Mouse (Mus musculus) urinary bladder, adult 18-20 months (tissue): Measurements from ENCODE around the gene Mmaa.

Experiments used
- DNase-seq, 2 experiments: peaks; one replicate each; pipeline ENCODE4 v3.0.0; 2022; ENCODE audit warnings: low spot score in 2 of 2, mixed read lengths in 2 of 2

Mmaa gene

DNA sequence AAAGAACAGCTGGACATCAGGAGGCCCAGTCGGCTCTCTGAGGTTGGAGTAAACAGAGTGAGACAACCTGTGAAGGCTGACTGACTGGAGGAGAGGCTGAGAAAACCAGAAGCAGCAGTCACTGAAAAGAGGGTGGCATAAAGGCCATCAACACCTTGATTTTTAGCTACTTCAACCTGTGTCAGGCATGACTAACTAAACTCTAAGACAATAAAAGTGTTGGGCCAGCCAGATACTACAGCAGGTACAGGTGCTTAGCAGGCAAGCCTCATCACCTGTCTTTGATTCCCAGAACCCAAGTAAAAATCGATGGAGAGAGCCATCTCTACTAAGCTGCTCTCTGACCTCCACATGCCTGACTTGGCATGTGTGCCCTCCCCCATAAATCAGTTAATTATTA, 6.1 kb downstream of the Mmaa start:
- DNase-seq, result no peak

GRCm38 (mm10) chr8:79288250-79288649, 6.5 kb downstream of the Mmaa start:
- no peak for DNase-seq

DNA sequence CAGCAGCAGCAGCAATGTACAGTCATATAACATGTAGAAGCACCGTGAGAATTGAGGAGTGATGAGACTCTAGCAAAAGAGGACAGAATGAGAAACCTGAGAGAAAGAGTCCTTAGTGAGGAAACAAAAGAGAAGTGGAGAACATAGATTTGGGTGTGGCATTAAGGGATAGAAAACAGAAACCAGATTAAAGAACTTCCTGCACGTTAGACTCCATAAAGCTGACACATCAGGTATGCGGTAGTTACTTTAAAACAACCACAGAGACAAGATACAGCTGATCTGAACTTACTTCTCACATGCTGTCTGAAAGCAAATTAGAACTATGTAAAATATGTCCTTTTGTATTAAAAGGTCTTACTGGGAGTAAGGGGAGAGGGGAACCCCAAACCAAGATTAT, 8.3 kb downstream of the Mmaa start:
- DNase-seq, result no peak

DNA sequence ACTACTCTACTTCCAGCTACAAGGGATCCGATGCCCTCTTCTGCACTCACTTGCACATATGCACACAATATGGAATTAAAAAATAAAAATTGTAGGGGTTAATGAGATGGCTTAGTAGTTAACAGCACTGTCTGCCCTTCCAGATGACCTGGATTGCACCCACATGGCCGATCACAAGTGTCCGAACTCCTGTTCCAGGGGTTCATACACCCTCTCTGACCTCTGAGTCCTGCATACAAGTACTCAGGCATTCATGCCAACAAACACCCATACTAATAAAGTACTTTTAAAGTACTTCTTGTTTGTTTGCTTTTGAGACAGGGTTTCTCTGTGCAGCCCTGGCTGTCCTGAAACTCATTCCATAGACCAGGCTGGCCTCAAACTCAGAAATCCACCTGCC, 10.1 kb downstream of the Mmaa start:
- DNase-seq, result no peak

DNA sequence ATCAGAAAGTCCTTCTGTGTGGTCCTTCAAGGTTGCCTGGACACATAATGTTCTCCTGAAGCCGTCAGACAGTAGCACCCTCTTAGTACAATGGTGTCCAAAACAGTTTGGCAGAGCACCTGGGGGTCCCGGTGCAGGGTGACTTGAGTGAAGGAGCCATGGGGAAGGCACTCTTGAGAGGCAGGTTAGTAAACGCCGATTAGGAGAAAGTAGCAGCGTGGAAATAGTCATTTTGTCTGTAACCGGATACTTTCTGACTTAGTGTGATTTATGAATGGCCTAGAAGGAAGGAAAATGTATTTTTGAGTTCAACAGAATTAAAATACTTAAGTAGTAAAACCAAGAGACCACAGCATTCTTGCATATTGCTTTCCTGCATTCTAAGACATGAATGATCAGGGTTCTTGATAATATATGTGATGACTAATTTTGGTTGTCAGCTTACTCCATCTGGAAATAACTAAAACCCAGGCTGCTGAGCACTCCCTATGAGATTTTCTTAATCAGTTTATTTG, 13.3 kb downstream of the Mmaa start:
- no peak for DNase-seq

- DNase-seq, result no peak
Measured at GRCm38 (mm10) chr8:79277264-79277870, 17.4 kb downstream of the Mmaa start.

DNA sequence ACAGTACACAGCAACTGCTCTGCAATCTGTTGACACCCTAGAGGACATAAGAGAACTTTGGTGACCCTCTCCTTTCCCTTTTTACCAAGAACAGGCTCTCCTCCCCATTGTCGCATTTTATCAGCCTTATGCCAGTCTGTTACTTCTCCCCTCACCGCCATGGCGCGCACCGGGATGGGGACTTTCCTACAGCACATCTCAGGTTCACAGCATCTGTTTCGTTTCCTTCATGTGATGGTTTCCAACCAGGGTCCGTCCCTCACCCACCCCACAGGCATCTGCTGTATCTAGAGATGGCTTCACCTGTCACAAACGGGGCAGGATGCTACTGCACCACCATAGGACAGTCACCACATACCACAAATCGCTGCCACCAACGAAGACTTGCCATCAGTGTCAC, 19.8 kb downstream of the Mmaa start:
- DNase-seq, result no peak

- no peak for DNase-seq
Measured at GRCm38 (mm10) chr8:79273776-79274175, 21.0 kb downstream of the Mmaa start.

- DNase-seq, result no peak
Measured at GRCm38 (mm10) chr8:79272676-79273075, 22.1 kb downstream of the Mmaa start.

DNA sequence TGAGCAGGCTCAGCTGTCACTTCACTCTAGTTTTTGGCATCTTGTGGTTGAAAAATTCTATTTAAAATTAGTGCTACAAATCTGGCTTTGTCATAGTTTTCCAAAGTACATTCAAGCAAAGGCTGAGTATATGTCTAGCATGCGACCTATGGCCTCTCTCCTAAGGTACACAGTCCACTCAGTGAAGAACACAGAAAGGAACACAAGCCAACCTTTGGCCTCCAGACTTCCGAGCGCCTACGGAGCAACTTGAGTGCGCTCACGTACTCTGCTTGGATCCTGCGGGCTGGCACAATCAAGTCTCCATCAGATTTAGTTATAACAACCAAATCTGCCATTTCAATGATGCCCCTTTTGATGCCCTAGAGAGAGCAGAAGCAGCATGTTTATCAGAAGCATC, 25.8 kb downstream of the Mmaa start:
- no peak for DNase-seq

DNA sequence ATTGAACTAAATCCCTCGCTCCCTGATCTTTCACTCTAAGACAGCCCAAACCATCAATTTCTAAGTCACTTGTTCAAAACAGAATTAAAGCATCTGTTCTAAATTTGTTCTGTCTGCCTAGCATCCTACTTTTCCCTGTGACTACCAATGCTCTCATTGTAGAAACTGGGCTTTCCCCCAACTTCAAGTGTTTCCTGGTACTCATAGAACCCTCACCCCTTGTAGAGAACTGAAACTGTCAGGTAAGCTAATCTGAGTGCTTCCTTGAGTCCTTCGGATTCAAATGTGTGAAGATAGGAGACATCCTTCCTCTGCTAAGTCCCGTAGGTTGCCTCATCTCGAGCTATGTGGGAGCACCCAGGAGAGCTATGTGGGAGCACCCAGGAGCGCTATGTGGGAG, 32.8 kb downstream of the Mmaa start:
- DNase-seq, result no peak

DNA sequence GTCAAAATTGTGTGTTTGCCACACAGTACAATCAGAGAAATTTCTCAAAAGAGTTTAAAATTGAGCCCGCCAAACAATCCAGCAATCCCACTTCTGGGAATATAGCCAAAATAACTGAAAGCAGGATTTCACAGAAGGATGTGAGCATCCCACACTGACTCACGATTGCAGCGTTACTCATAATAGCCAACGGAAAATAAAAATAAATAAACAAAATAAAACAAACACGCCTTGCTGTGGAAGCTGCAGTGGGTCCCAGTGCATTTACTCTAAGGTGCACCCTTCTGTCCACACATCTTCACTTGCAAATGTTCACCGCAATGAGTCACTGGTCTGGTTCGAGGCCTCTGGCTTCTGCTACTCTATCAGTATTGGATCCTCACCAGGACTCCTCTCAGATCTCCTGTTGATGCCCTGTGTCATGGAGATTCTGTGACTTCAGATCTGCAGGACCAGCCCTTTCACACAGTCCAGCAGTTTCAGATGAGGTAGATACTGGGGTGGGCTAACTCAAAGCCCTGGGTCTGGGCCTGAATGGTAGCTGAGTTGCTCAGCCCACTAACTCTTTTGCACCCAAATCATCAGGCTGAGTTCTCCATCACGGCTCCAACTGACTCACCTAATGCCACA, 38.5 kb downstream of the Mmaa start:
- no peak for DNase-seq

DNA sequence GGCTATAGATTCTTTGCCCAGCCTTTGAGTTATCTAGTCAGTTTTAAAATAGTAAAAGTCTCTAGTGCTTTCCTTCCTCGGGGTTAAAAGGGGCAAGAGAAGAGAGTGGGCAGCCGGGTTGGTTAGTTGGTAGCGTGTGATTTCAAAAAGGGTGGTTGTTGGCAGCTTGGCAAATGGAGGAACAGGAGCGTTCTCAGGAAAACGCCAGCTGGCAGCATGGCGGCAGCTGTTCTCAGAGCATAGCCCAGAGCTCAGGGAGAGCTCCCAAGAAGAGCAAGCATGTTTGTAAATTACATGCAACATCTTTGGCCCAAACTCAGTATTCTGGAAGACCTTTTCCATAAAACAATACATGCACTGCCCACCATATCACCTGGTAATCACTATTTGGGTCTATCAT, 41.0 kb downstream of the Mmaa start:
- DNase-seq, result no peak

GRCm38 (mm10) chr8:79248470-79248869, 46.3 kb downstream of the Mmaa start, which contains the start of gene 1700011L22Rik:
Gene 1700011L22Rik, minus strand, starts transcription at chr8:79248570.
- DNase-seq, result no peak

- no peak for DNase-seq
Measured at GRCm38 (mm10) chr8:79243422-79243821, 51.3 kb downstream of the Mmaa start.

GRCm38 (mm10) chr8:79239996-79240395, 54.7 kb downstream of the Mmaa start:
- no peak for DNase-seq

GRCm38 (mm10) chr8:79239320-79239719, 55.4 kb downstream of the Mmaa start:
- DNase-seq, result no peak

DNA sequence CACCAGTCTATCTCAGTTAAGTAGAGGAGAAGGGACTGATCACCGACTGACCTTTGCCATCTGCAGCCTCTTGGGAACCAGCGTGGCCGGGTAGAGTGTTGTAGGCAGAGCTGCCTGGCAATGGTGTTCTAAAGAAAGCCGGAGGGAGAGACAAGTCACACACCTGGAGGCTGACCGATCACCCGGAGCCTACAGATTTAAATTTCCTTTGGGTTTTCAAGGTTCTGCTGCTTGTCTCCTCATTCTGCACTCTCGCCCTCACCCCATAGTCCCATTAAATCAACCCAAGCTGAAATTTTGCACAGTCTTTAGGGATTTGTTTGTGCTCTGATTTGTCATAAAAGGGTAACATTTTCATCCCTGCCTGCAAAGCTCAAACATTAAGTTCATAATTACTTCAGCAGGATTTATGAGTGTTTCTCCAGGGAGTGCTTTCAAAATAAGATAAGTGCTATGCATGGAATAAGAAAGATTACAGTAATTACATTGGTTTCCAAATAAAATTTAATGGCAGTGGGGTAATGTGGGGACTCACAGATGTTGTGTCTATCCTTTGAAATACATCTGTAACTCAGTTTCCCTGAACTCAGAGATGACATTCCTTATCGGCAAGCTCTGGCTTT, 65.4 kb downstream of the Mmaa start:
- DNase-seq, result no peak

GRCm38 (mm10) chr8:79227916-79228315, 66.8 kb downstream of the Mmaa start:
- no peak for DNase-seq

DNA sequence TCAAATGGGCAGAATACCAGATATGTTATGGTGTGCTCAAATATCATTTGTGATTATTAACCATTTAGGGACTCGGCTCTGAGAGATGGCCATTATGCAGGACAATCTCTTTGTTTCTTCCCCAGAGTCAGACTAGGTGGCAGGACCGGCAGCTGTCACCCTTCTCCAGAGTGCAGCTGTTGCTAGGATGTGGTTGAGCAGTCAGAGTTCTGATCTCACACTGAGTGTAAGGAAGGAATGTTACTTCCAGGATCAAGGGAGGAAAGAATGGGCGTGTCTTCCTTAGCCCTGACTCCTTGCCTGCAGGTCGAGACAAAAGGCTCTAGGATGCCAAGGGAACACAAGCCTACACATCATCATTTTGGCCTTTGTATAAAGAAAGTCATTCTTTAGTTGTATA, 67.5 kb downstream of the Mmaa start:
- DNase-seq, result no peak

- DNase-seq, result no peak
Measured at GRCm38 (mm10) chr8:79226046-79226445, 68.7 kb downstream of the Mmaa start.

- no peak for DNase-seq
Measured at GRCm38 (mm10) chr8:79225586-79225985, 69.2 kb downstream of the Mmaa start.

- DNase-seq, result no peak
Measured at GRCm38 (mm10) chr8:79224363-79224762, 70.4 kb downstream of the Mmaa start.
